Mouse (Mus musculus) embryonic facial prominence, embryonic 14.5 days (tissue): ENCODE results near the gene 4921504E06Rik. TPM values are rescaled to one million over a fixed set of nuclear protein-coding genes. Genes with fewer than 3 reads are reported as not detected.

ENCODE experiments used
- ATAC-seq: fragments of 200-750 bp; cut with Nextera tagmentation; 2 replicates; pipeline ENCODE4 v1.8.0; 2017; ENCODE audit warnings: low read depth, moderate number of reproducible peaks, moderate TSS enrichment
- DNase-seq: peaks from one replicate; pipeline ENCODE4 v3.0.0-alpha.2; 2015; ENCODE audit warnings: low spot score
- H3K27ac ChIP-seq: fragments of 300-500 bp; sonication (generic); replicated peaks from 2 replicates; pipeline ENCODE4 v1.5.1; 2014; ENCODE audit warnings: low read depth, mild to moderate bottlenecking, low read length, moderate library complexity
- H3K27me3 ChIP-seq: fragments of 300-500 bp; sonication (generic); replicated peaks from 2 replicates; pipeline ENCODE4 v1.6.1; 2014; ENCODE audit warnings: low read length; ENCODE audit not compliant: control insufficient read depth, insufficient read depth
- H3K36me3 ChIP-seq: fragments of 300-500 bp; sonication (generic); 2 replicates; pipeline ENCODE4 v1.6.1; 2014; ENCODE audit warnings: low read length, mixed read lengths; ENCODE audit not compliant: control insufficient read depth, insufficient read depth
- H3K4me1 ChIP-seq: fragments of 300-500 bp; sonication (generic); 2 replicates; pipeline ENCODE4 v1.6.1; 2014; ENCODE audit warnings: antibody characterized with exemption, low read length; ENCODE audit not compliant: control insufficient read depth, insufficient read depth
- H3K4me2 ChIP-seq: fragments of 300-500 bp; sonication (generic); 2 replicates; pipeline ENCODE4 v1.6.1; 2014; ENCODE audit warnings: low read depth, mild to moderate bottlenecking, low read length, moderate library complexity, mixed read lengths
- H3K4me3 ChIP-seq: fragments of 300-500 bp; sonication (generic); 2 replicates; pipeline ENCODE4 v1.5.1; 2014; ENCODE audit warnings: low read depth, mild to moderate bottlenecking, low read length
- H3K9ac ChIP-seq: fragments of 300-500 bp; sonication (generic); 2 replicates; pipeline ENCODE4 v1.6.1; 2014; ENCODE audit warnings: low read depth, mild to moderate bottlenecking, low read length, moderate library complexity, mixed read lengths
- H3K9me3 ChIP-seq: fragments of 300-500 bp; sonication (generic); 2 replicates; pipeline ENCODE4 v1.6.1; 2016; ENCODE audit warnings: low read length; ENCODE audit not compliant: control insufficient read depth
- WGBS: fragments of 180-500 bp; shearing (Covaris S2); extraction: QIAGEN DNeasy Blood & Tissue Kit; methylation state at CpG from one replicate; pipeline ENCODE4 v1.1.7; 2014; 5-methylcytosine and 5-hydroxymethylcytosine counted together
- polyA plus RNA-seq: library from polyadenylated mRNA; unstranded; fragments of >200 nt; fragmentation: Nextera tagmentation; extraction: Ambion mirVana; gene quantifications from 2 replicates; pipeline ENCODE4 v1.2.1, GENCODE M21; 2014

The 4921504E06Rik gene
- polyA plus RNA-seq, 1 experiment from 2014 or later: 0.14 TPM

- Histone ChIP-seq H3K27me3 (no peaks in the 10 kb centered on the region), H3K9ac (no peak overlapping the region), H3K4me1 (no peaks in the 10 kb centered on the region), H3K4me2 (no peak overlapping the region), H3K27ac (no peak overlapping the region), H3K36me3 (no peaks in the 10 kb centered on the region), H3K4me3 (no peak overlapping the region), H3K9me3 (no peaks in the 10 kb centered on the region)
- DNase-seq: no peak
- ATAC-seq: no peak
- 61% methylated on average over 5 of the region's 5 CpGs for WGBS
These were observed 8.6 kb upstream of the 4921504E06Rik start for GRCm38 (mm10) chr2:19562114-19562829.

GRCm38 (mm10) chr2:19560654-19561053 lies 6.9 kb upstream of the 4921504E06Rik start:
- Histone ChIP-seq H3K4me2 (no peak overlapping the region), H3K4me1 (no peaks in the 10 kb centered on the region), H3K9ac (no peak overlapping the region), H3K27me3 (no peaks in the 10 kb centered on the region), H3K27ac (no peak overlapping the region), H3K4me3 (no peak overlapping the region), H3K36me3 (no peaks in the 10 kb centered on the region), H3K9me3 (no peaks in the 10 kb centered on the region)
- 62% methylated on average over 2 of the region's 2 CpGs for WGBS
- DNase-seq (no peak), ATAC-seq (no peak)

- no peak overlapping the region for H3K9ac ChIP-seq
- no peaks in the 10 kb centered on the region for H3K27me3 ChIP-seq
- H3K9me3 ChIP-seq: no peaks in the 10 kb centered on the region
- H3K4me2 ChIP-seq: no peak overlapping the region
- ATAC-seq: no peak
- H3K4me1 ChIP-seq: no peaks in the 10 kb centered on the region
- WGBS: 53% methylated on average over 4 of the region's 4 CpGs
- no peaks in the 10 kb centered on the region for H3K36me3 ChIP-seq
- peak; percentile 56 for DNase-seq
- H3K27ac ChIP-seq: no peak overlapping the region
- H3K4me3 ChIP-seq: no peak overlapping the region
These were observed 6.4 kb upstream of the 4921504E06Rik start for GRCm38 (mm10) chr2:19560071-19560470.

- no peak for DNase-seq
- H3K9ac ChIP-seq: no peak overlapping the region
- no peak overlapping the region for H3K4me3 ChIP-seq
- H3K9me3 ChIP-seq: no peaks in the 10 kb centered on the region
- peaks cover 4% of the 10 kb centered on the region; the same call in 1 of the 2 replicates for H3K4me1 ChIP-seq
- no peak overlapping the region for H3K4me2 ChIP-seq
- H3K27me3 ChIP-seq: no peaks in the 10 kb centered on the region
- no peak for ATAC-seq
- no peaks in the 10 kb centered on the region for H3K36me3 ChIP-seq
- no peak overlapping the region for H3K27ac ChIP-seq
- WGBS: 86% methylated on average over 2 of the region's 2 CpGs
These were observed 2.3 kb downstream of the 4921504E06Rik start for GRCm38 (mm10) chr2:19551396-19551795.

- H3K27me3 ChIP-seq: no peaks in the 10 kb centered on the region
- ATAC-seq (no peak), DNase-seq (no peak)
- no peak overlapping the region for H3K27ac ChIP-seq
- no peak overlapping the region for H3K4me3 ChIP-seq
- H3K9ac ChIP-seq: no peak overlapping the region
- no peaks in the 10 kb centered on the region for H3K36me3 ChIP-seq
- H3K4me2 ChIP-seq: no peak overlapping the region
- WGBS: 71% methylated on average over 1 of the region's 1 CpGs
- H3K4me1 ChIP-seq: no peaks in the 10 kb centered on the region
- H3K9me3 ChIP-seq: no peaks in the 10 kb centered on the region
These were observed 12.8 kb downstream of the 4921504E06Rik start for GRCm38 (mm10) chr2:19540906-19541305.

- 82% methylated on average over 2 of the region's 2 CpGs for WGBS
- H3K27me3 ChIP-seq: no peaks in the 10 kb centered on the region
- no peaks in the 10 kb centered on the region for H3K36me3 ChIP-seq
- no peak overlapping the region for H3K9ac ChIP-seq
- no peak overlapping the region for H3K4me2 ChIP-seq
- H3K9me3 ChIP-seq: no peaks in the 10 kb centered on the region
- no peaks in the 10 kb centered on the region for H3K4me1 ChIP-seq
- no peak for ATAC-seq
- no peak overlapping the region for H3K27ac ChIP-seq
- no peak for DNase-seq
- no peak overlapping the region for H3K4me3 ChIP-seq
These were observed 24.3 kb downstream of the 4921504E06Rik start for GRCm38 (mm10) chr2:19529428-19529827.

GRCm38 (mm10) chr2:19528797-19529196 lies 24.9 kb downstream of the 4921504E06Rik start:
- ATAC-seq: no peak
- DNase-seq: peak; percentile 79
- H3K4me1 ChIP-seq: no peaks in the 10 kb centered on the region
- no peak overlapping the region for H3K4me3 ChIP-seq
- H3K27me3 ChIP-seq: no peaks in the 10 kb centered on the region
- no peak overlapping the region for H3K9ac ChIP-seq
- H3K36me3 ChIP-seq: no peaks in the 10 kb centered on the region
- WGBS: 0% methylated on average over 1 of the region's 1 CpGs
- no peak overlapping the region for H3K27ac ChIP-seq
- H3K4me2 ChIP-seq: no peak overlapping the region
- H3K9me3 ChIP-seq: no peaks in the 10 kb centered on the region

GRCm38 (mm10) chr2:19524071-19524470 lies 29.6 kb downstream of the 4921504E06Rik start:
- H3K9ac ChIP-seq: no peak overlapping the region
- H3K4me1 ChIP-seq: no peaks in the 10 kb centered on the region
- 72% methylated on average over 5 of the region's 5 CpGs for WGBS
- 0 out of 2 replicates have a peak, but pooled peaks cover 7% of the 10 kb centered on the region for H3K27me3 ChIP-seq
- H3K4me2 ChIP-seq: no peak overlapping the region
- H3K36me3 ChIP-seq: no peaks in the 10 kb centered on the region
- H3K4me3 ChIP-seq: no peak overlapping the region
- H3K9me3 ChIP-seq: no peaks in the 10 kb centered on the region
- DNase-seq (no peak), ATAC-seq (no peak)
- no peak overlapping the region for H3K27ac ChIP-seq

- WGBS: 33% methylated on average over 7 of the region's 7 CpGs
- no peaks in the 10 kb centered on the region for H3K9me3 ChIP-seq
- H3K27me3 ChIP-seq: 0 out of 2 replicates have a peak, but pooled peaks cover 7% of the 10 kb centered on the region
- H3K36me3 ChIP-seq: no peaks in the 10 kb centered on the region
- no peak for ATAC-seq
- no peaks in the 10 kb centered on the region for H3K4me1 ChIP-seq
- no peak overlapping the region for H3K4me2 ChIP-seq
- no peak overlapping the region for H3K4me3 ChIP-seq
- peak; percentile 10 for DNase-seq
- no peak overlapping the region for H3K27ac ChIP-seq
- H3K9ac ChIP-seq: no peak overlapping the region
These were observed 32.1 kb downstream of the 4921504E06Rik start for GRCm38 (mm10) chr2:19521662-19522061.
